Mouse (Mus musculus) mouse embryonic stem cell (cell line): ENCODE measurements around the gene Cnr2.

Source experiments
- in situ Hi-C, 2 experiments: fragments of 300-500 bp; cut with MboI; formaldehyde crosslinking; loops; 1 replicate in 1 of 2; 3 replicates in 1 of 2; pipeline ENCODE4 v1.14.3; 2019 to 2020; ENCODE audit warnings: low sequenced_read_pairs in 2 of 2, low pct_unique_long_range_greater_than_20kb in 1 of 2, mixed read lengths in 1 of 2; ENCODE audit not compliant: unreplicated experiment in 1 of 2

Cnr2 gene

DNA sequence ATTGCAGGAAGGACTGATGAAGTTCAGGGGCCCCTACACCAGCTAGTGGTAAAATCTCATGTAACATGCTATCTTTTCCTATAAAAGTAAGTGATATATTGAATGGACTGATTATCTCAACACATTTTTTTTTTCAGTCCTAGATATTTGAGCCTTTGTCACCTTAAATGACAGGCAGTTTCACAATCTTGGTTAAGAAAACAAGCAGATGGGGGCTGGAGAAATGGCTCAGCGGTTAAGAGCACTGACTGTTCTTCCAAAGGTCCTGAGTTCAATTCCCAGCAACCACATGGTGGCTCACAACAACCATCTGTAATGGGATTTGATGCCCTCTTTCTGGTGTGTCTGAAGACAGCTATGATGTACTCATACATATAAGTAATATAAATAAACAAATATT is 27.0 kb downstream of the Cnr2 start:
- in situ Hi-C loops, result no loop called here

GRCm38 (mm10) chr4:135924418-135924817 is 29.2 kb downstream of the Cnr2 start:
- in situ Hi-C loops, result no loop called here

GRCm38 (mm10) chr4:135925341-135925740 is 30.1 kb downstream of the Cnr2 start:
- in situ Hi-C loops, result no loop called here

DNA sequence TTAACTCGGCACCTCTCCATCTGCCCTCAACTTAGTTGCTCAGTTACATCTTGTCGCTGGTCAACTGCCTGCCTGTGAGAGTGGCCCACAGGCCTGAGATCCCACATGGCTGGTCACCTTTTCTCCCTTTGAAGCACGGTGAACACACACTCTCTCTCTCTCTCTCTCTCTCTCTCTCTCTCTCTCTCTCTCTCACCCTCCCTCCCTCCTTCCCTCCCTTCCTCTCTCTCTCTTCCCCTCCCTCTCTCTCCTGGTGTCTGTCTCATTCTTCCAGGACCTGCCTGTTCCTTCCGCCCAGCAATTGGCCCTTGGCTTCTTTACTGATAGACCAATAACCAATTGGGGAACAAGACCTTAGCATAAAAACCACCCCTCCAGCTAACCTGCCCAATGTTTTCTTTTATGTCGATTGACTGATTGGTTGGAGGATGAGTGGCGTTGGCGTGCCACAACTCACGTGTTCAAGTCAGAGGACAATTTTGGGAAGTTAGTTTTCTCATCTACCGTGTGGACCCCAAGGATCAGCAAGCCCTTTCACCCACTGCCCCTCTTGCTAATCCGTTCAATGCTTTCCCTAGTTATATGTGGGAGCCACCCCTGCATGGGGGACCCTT is 31.1 kb downstream of the Cnr2 start:
- in situ Hi-C loops, result no loop called here

GRCm38 (mm10) chr4:135926861-135927260 is 31.7 kb downstream of the Cnr2 start:
- in situ Hi-C loops, result no loop called here

DNA sequence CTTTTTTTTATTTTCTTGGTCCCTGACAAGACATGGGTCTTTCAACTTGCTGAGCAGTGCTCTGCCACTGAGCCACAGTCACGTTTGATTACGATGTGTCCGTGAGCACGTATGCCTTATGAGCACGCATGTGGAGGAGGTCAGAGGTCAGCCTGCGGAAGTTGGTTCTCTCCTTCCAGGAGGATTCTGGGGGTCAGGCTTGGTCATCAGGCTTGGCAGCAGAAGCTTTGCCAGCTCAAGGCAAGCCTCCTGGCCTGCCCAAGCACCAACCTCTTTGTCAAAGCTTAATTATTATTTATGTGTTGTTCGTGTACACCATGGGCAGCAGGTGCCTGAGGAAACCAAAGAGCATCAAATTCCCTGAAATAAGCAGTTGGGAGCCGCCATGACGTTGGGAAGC is 33.2 kb downstream of the Cnr2 start:
- in situ Hi-C loops, result no loop called here

DNA sequence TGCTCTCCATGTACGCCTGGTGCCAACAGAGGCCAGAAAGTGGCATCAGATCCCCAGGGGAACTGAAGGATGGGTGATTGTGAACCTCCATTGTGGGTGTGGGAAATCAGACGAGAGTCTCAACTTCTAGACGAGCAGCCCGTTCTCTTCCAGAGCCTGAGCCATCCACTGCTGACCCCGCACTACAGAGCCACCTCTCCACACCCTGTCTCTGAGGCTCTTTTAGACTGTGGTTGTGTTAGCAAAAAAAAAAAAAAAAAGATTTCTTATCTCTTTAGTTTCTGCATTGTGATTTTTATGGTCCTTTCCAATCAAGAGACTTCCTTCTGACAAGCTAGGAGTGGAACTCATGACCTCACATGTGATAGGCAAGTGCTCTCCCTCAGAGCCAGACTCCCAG is 34.2 kb downstream of the Cnr2 start:
- in situ Hi-C loops, result no loop called here

DNA sequence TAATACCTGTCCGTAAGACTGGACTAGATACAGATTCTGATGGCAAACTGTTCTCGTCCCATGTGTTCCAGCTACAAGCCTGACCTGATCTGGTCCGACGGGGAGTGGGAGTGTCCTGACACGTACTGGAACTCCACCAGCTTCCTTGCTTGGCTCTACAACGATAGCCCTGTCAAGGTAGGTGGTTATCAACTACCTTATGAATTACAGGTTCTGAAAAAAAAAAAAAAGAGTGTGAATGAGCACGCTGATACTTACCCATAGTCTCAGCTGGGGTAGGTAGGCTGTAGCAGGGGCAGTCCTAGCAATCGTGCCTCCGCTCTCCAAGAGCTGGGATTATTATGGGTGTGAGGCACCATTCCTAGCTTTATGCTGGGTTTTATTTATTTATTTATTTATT is 34.6 kb downstream of the Cnr2 start:
- in situ Hi-C loops, result no loop called here

DNA sequence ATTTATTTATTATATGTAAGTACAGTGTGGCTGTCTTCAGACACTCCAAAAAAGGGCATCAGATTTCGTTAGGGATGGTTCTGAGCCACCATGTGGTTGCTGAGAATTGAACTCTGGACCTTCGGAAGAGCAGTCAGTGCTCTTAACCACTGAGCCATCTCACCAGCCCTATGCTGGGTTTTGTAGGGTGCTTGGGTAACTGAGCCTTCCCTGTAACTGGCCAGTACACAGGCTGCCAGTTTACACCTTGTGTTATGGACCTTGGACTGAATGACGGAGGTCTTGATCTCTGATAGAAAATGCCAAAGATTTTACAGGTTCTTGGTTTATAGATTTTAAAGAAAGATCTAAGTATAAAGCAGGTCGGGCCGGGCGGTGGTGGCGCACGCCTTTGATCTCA is 35.0 kb downstream of the Cnr2 start:
- in situ Hi-C loops, result no loop called here

DNA sequence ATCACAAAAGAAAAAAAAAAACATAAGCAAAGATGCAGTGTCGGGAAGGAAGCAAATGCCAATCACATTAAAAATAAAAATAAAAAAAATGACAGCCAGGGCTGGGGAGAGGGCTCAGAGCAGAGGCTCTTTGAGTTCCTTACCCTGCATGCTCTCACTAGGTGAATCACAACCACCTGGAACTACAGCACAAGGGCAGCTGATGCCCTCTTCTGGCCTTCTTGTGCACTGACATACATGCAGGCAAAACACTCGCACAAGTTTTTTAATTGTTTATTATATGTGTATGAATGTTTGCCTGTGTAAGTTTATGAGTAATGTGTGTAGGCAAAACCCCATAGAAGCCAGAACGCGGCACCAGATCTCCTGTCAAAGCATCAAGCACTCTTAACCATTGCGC is 36.6 kb downstream of the Cnr2 start:
- in situ Hi-C loops, result no loop called here

DNA sequence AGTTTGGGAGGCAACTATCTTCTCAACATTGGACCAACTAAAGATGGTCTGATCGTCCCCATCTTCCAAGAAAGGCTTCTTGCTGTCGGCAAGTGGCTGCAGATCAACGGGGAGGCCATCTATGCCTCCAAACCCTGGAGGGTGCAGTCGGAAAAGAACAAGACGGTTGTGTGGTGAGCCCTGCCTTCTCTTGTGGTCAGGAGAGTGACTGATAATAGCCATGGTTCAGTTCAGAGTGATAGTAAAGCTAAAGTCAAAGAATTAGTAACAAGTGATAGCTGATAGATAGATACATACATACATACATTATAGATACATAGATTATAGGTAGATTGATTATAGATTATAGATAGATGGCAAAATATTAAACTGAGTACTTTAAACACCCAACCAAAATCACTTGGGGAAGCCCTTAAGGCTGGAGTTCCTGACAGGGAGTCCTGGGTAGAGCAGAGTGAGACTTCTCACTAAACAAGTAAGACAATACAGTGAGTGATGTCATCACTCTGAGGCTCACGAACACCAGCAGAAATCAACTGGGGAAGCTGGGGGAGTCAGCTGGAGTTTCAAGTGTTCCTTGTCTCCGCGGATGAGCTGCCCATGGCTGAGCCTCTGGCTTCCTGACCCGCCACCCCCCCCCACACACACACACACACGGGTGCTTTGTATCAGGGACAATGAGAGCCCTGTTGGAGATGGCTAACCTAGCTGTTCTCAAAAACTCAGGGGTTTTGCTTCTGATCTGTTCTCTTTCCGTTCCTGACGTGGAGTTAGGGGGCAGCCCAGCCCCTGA is 39.7 kb downstream of the Cnr2 start:
- in situ Hi-C loops, result no loop called here

DNA sequence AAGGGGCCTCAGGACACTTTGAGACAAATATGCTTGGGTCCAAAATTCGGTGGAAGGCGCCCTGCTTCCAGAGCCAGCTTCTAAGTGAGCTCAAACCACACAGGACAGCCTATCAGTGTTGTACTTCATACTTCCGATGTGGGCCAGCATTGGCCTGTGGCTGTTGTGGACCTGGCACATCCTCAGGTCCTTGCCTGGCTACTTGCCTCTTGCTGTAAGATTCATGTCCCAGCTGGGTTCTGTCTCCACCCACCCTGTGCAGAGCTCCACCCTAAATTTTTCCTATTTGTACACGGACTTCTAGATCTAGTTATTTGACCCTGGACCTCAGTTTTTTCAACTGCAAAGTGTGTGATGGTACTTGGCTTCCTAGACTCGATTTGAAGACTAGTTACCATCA is 40.3 kb downstream of the Cnr2 start:
- in situ Hi-C loops, result no loop called here

- in situ Hi-C loops, result no loop called here
These were observed 43.7 kb downstream of the Cnr2 start for GRCm38 (mm10) chr4:135938858-135939257.

DNA sequence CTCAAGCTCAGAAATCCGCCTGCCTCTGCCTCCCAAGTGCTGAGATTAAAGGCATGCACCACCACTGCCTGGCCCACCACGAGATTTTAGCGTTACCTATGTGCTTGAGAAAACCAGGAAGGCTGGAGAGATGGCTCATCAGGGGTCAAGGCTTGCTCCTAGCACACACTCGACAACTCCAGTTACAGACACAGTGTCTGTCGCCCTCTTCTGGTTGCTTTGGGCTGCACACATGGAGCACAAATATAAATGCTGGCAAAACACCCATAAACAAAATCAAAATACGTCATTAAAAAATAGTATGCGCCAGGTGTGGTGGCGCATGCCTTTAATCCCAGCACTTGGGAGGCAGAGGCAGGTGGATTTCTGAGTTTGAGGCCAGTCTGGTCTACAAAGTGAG is 45.8 kb downstream of the Cnr2 start:
- in situ Hi-C loops, result loop anchor here in 1 of 2 experiments (10.0 kb wide), 1 partner anchor 126 kb away; no protein-coding TSS in a partner anchor

DNA sequence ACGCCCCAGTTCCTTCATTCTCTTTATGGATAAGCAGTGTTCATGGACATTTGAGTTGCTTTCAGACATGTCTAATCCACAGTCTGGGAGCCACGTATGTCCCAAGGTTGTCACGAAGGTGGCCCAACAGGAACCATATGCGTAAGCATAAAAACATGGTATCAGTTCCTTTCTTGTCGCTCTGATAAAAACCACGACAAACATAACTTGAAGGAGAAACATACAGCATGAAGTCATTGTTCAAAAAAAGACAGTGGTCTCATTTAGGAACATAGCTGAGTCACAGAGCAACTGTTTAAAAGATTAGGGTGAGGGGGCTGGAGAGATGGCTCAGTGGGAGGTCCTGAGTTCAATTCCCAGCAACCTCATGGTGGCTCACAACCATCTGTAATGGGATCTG is 47.0 kb downstream of the Cnr2 start:
- in situ Hi-C loops, result loop anchor here in 1 of 2 experiments (10.0 kb wide), 1 partner anchor 127 kb away; no protein-coding TSS in a partner anchor

DNA sequence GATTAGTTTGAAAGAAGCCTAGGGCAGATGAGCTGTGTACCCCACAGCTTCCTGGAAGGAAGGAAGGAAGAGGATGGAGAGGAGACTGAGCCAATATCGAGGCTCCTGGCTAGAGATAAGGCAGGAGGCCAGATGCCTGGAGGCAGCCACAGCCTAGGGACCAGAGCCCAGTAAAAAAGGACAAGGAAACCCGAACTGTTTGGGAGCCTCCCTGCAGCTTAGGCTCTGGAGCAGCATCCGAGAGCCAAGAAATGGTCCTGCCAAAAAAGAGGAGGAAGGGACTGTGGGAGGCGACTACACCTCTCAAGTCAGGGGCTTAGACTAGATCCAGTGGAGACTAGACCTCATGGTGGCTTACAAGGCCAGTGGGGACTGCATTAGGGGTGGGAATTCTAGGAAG is 48.2 kb downstream of the Cnr2 start:
- in situ Hi-C loops, result loop anchor here in 1 of 2 experiments (10.0 kb wide), 1 partner anchor 129 kb away; no protein-coding TSS in a partner anchor

- in situ Hi-C loops, result loop anchor here in 1 of 2 experiments (10.0 kb wide), 1 partner anchor 131 kb away; no protein-coding TSS in a partner anchor
These were observed 50.5 kb downstream of the Cnr2 start for GRCm38 (mm10) chr4:135945706-135946105.

DNA sequence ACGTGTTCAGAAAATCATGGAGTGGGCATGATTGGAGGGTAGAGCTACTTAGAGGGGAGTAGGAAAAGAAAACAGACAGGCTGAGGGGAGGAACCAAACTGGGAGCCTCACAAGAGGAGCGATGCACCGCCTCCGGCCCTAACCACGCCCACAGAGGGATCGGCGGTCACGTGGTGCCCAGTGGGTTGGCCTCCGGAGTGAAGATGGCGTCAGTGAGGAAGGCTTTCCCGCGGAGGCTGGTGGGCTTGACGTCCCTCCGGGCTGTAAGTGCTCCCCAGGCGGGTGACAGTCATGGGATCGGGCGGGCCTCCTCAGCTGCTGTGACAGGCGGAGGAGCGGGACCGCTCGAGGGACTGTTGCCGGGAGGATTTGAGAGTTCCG is 51.1 kb downstream of the Cnr2 start, which contains the start of gene Hmgcl:
Hmgcl (plus strand) TSS at position 171 of the 381 bp plus-strand sequence.
- in situ Hi-C loops, result loop anchor here in 1 of 2 experiments (10.0 kb wide), 1 partner anchor 131 kb away; no protein-coding TSS in a partner anchor

DNA sequence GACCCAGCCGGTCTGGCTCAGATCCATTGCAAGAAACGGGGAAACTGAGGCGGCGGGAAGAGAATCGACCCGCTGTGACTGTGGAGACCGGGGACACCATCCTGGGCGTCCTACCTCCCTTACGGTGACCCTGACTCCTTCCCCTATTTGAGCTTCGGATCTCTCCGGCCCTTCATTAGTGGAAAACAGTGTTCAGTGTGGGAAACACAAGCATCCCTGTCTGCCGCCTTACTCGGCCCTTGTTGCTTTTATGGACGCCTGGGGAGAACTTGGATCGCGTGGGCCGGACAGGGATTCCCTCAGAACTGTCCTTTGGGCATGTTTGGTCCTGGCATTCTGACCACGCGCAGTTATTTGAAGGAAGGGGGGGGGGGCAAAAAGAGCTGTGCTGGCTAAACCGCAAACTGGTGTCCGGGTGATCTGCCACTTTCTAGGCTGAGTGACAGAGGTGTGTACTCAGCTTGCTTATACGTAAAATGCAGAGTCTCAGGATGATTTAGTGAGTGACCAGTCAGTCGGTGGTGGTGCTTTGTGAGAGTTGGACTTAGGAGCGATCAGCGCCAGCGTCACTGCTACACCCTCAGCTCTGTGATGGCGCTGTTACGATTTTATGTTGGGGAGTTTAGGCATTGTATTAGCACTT is 51.6 kb downstream of the Cnr2 start:
- in situ Hi-C loops, result loop anchor here in 1 of 2 experiments (10.0 kb wide), 1 partner anchor 132 kb away; no protein-coding TSS in a partner anchor
